Mouse (Mus musculus) monocyte, adult 59 days (primary cell): ENCODE data around the gene Kap. TPM values are rescaled to one million over a fixed set of nuclear protein-coding genes. Genes with fewer than 3 reads are reported as not detected.

Experiments used
- total RNA-seq, 2 experiments: library from RNA; stranded (reverse); gene quantifications; one replicate each; pipeline ENCODE4 v1.2.4; 2023

The Kap gene
- not detected for total RNA-seq

DNA sequence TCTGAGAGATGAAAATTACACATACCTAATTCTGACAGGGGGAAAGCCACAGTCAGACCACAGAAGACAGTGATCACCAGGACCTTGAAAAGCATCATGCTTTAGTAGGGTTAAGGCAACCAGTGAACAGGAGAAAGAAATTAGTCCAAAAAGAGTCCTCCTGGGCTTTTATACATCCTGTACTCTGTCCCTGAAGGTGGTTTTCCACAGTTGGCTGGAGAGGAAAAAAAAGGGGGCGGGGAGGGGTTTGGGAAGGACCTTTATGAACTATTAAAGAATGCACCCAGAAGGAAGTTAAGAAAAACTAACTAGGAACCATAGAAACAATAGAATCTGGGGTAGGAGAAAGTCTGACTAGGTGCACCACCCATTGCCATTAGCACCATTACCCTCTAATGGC, at the start of gene Kap:
Kap (minus strand) TSS at position 237 of the 400 bp plus-strand sequence.

Other genes with a start within 250 kb of the Kap start
- 100 to 1,000 TPM; 174 to 178 TPM for gene Etv6, start 181.9 kb upstream of the Kap start, total RNA-seq